Mouse (Mus musculus) adrenal gland, adult (tissue): ENCODE measurements at regions not wholly inside any gene's neighbourhood (a gene's known extent, or its start where the extent isn't known, plus 50 kb on each side); places are given as distances from the start of the nearest gene placed in this dataset.

Source experiments
- DNase-seq, 2 experiments: peaks; one replicate each; pipeline ENCODE4 v3.0.0; 2022 to 2023; ENCODE audit warnings: low spot score in 1 of 2; ENCODE audit not compliant: inconsistent age in 2 of 2

DNA sequence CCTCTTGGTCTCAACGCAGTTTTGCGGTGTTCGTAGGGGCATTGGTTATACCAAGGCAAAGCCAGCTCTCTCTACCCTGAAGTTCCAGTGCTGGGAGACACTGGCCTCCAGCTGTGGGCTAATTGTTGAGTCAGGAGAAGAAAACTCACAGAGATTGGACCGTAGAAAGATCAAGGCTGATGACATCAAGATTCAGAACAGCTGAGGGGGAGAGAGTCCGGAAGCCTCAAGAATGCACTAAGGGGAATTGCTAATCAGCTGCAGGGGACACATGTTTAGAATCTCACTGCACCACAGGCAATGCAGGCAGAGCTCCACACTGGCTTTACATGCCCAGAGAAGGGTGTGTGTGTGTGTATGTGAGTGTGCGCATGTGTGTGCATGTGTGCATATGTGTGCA, 59.6 kb upstream of the Prickle1 start:
- DNase-seq: peak; percentile 69 to 86

- DNase-seq: no peak
These were observed 57.7 kb upstream of the Prickle1 start for GRCm38 (mm10) chr15:93653378-93653777.

- no peak for DNase-seq
These were observed 55.5 kb upstream of the Prickle1 start for GRCm38 (mm10) chr15:93650981-93651757.

DNA sequence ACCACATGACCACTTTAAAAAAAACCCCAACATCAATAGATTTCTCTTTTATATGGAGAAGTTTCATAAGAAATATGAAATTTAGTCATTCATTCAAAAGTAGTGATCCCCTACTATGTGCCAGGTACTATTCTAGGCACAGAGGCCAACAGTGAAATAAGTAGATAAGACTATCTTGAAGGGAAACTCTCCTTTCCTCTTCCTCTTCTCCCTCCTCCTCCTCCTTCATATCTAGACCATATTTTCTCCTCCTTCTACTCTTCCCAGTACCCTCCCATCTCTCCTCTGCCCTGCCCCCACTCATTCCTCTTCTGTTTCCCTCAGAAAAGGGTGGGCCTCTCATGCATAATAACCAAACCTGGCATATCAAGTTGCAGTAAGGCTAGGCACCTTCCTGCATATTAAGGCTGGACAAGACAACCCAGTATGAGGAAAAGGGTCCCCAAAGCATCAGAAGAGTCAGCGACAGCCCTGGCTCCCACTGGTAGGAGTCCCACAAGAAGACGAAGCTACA, 54.4 kb upstream of the Prickle1 start:
- no peak for DNase-seq

DNA sequence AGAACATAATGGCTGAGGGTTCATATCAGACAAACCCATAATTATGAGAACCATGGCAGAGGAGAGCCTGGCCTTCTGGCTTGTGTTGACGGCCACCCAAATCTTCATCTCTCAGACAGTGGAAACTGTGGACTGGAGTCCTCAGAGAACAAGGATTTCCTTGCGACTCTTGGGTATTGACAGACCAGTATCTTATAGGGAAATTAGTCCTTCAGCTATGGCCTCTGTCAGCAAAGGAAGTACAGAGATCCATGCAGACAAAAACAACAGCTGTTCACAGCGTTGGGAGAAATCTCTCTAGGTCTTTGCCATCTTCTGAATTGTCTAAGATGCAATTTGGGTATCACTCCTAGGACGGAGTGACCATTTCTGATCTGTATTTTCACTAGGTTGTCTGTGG, 53.0 kb upstream of the Prickle1 start:
- DNase-seq: no peak

GRCm38 (mm10) chr15:93646820-93647219, 51.1 kb upstream of the Prickle1 start:
- DNase-seq: no peak

GRCm38 (mm10) chr15:93645950-93646349, 50.3 kb upstream of the Prickle1 start:
- no peak for DNase-seq
